Mouse (Mus musculus): ENCODE data around the gene Tmem184b. TPM values are rescaled to one million over a fixed set of nuclear protein-coding genes. Genes with fewer than 3 reads are reported as not detected.
A peak's percentile ranks its signal among the peaks of the same experiment; 100 is the strongest.

Tmem184b gene
- polyA plus RNA-seq, 3 experiments from 2014 or later: 8.2 to 12.8 (median 9.2) TPM

GRCm38 (mm10) chr15:79366402-79366801, 37.0 kb downstream of the Tmem184b start:
- ATAC-seq: no peak

DNA sequence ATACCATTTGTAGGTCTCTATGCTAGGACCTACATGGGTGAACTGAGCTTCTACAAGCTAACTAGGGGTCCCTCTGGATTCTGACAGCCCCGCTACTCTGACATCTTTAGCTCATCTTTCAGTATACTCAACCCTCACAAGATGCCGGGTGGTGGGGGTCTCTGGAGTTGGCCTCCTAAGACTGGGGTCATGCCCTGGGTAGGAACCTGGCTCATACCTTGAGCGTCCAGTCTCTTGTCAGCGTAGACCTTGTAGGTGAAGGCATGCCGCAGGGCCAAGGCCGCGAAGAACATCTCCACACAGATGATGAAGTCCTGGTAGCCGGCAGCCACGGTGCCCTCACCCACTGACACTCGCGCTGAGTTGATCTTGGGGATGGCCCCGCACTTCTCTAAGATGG, 38.3 kb downstream of the Tmem184b start:
- ATAC-seq: no peak

GRCm38 (mm10) chr15:79364120-79364519, 39.2 kb downstream of the Tmem184b start:
- ATAC-seq: no peak

DNA sequence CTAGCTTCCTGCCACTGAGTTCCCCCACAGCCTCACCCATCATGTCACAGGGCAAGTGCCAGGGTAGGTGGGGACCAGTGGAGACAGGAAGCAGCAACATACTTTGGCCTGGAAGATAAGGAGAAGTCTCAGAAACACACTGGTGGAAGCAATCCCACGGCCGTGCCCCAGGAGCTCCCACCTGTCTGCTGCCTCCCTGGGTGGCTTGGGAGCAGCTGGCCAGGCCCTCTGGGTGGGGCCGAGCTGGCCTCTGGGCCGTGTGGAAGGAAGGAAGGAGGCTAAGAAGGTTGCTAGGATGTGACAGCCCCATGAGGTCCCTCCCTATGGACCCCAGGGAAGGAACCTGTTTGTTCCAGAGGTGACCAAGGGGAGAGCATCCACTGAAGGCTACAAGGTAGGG, 42.3 kb downstream of the Tmem184b start:
- no peak for ATAC-seq

DNA sequence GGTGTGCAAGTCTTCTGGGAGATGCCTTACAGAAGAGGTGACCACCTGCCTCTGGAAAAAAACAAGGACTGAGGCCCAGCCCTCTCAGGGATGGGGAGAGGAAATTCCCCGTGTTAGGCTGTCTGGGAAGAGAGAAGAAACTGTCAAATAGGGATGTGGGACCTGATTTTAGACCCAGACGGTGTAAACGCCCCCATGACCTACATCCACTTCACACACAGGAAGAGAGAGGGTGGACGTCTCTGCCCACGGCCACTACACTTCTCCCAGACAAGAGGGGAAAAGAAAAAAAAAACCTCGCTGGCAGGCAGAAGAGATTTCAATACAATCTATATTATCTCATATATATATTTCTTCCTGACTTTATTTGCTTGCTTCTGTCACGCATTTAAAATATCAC, 43.0 kb downstream of the Tmem184b start:
- no peak for ATAC-seq

DNA sequence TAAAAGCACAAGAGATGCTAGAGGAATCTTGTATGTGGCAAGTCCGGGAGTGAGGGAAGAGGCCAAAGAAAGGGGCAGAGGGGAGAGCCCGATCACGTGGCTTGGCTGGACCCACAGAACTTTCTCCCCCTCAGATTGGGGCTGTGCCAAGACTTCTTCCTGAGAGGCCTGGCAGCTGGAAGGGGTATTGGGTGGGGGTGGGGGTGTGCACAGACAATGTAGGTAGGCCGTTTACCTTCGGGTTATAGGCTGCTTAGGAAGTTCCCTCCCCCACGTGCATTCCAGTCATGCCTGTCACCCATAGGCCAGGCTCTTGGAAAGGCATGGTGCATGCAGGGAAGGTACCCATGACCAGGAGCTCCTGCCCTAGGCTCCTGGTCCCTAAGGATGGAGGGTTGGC, 43.4 kb downstream of the Tmem184b start:
- ATAC-seq: no peak

DNA sequence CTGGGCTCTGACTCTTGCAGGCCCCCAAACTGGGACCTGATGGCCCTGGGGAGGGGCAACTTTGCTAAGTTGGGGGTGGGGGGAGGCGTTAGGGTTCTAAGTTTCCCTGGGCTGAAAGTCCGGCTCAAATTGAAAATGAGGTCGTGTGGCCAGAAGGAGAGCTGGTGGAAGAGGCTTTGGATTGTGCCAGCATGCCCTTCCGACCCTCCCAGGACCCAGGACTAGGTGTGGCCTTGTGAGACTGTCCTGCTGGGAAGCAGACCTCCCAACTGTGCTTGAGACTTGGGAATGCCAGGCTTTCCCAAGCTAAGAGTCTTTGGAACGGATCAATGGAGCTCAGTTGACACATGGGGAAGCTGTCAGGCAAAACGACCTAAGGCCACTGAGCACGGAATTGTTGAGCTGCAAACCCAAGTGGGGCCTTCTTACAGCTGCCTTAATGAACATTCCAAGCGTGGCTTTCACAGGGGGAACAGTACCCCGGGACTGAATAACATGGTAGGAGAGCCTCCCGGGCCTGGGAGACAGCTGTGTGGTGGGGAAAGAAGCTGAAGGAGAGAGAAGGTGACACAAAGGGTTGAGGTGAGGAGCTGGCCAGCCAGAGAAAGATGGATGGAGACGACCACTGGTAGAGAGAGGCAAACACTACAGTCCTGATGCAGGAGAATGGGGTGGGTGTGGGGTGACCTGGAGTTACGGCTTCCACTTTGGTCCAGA, 45.2 kb downstream of the Tmem184b start:
- ATAC-seq: no peak

- peak; percentile 79 for ATAC-seq
These were observed 46.1 kb downstream of the Tmem184b start for GRCm38 (mm10) chr15:79357036-79357911.

- ATAC-seq: no peak
These were observed 46.9 kb downstream of the Tmem184b start for GRCm38 (mm10) chr15:79356481-79356880.

DNA sequence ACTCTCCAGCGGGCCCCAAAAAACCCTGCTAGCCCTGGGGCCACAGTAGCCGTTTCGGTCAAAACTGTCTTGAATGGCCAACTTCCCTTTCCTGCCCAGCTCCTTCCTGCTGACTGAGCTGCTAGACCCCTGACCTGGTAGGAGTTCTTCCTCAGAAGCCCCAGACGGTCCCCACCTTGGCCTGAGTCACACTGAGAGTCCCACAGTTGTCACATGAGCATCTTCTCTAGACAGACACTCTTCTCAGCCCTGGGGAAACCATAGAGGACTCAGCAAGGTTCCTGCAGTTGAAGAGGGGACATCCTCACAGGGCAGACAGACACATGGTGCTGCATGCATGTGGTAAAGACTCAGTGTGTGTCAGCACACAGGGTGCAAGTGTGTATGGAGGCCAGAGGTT, 48.8 kb downstream of the Tmem184b start:
- ATAC-seq: no peak

DNA sequence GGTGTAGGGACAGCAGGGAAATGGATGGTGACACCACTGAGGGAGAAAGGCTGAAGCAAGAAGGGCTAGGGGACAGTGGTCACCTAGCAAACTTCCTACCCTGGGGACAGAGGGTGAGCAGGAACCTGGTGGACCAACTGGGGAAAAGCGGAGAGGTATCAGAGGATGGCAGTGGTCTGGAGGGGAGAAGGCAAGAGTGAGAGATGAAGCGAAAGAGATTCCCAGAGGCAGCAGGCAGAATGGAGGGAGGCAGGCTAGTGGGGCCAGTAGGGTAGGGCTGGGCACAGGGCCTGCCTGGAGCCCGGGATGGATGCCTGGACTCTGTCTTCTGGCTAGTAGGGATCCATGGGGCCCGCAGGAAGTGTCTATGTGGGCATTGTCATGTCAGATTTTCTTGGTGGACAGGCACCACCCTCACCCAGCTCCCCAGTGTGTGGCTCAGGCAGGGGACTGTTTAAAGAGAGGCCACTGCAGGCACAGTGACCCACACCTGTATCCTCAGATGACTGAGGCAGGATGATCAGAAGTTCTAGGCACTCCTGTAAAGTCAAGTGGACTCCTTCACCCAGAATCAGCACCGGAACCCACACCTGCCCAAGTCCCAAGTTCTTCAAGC, 49.6 kb downstream of the Tmem184b start:
- ATAC-seq: no peak

- no peak for ATAC-seq
These were observed 50.9 kb downstream of the Tmem184b start for GRCm38 (mm10) chr15:79352479-79352878.

GRCm38 (mm10) chr15:79351331-79351767, 52.0 kb downstream of the Tmem184b start:
- no peak for ATAC-seq

- no peak for ATAC-seq
These were observed 52.5 kb downstream of the Tmem184b start for GRCm38 (mm10) chr15:79350866-79351265.

- ATAC-seq: no peak
These were observed 54.7 kb downstream of the Tmem184b start for GRCm38 (mm10) chr15:79348651-79349050.

- ATAC-seq: peak; percentile 80
These were observed 55.4 kb downstream of the Tmem184b start for GRCm38 (mm10) chr15:79347845-79348506.

- ATAC-seq: peak; percentile 66
These were observed 56.1 kb downstream of the Tmem184b start for GRCm38 (mm10) chr15:79347165-79347844.

DNA sequence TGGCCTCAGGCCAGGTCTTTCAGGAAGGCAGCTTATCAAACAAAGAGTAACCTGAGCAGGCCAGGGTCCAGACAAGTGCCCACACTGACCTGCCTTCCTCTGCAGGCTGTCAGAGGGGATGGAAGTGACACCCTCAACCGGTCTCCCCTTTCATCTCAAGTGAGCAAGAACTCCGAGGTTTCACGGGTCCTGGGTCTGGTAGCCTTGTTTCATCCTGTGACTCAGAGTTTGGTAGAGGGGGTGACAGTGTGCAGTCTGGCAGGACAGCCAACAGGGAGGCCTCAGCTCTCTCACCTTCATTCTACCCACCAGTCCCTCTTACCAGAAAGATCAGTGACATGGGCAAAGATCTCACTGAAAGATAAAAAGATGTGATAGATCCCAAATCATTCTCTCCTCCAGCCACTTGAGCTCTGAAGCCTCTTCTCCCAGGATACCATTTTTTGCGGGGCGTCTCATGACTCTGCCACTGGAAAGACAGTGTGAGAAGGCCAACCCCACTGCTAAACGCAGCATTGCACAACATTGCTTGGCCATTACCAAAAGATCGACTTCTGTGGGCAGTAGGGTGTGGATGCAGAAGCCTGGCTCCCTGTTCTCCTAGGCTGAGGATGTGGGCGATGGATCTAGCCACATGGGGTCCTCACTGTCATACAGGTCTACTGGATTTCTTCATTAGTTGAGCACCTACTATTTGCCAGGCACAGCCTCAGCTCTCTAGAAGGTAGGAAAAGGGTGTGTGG, 57.1 kb downstream of the Tmem184b start, which contains the start of gene Maff:
Maff (plus strand) TSS at position 571 of the 743 bp plus-strand sequence.
- ATAC-seq: no peak

DNA sequence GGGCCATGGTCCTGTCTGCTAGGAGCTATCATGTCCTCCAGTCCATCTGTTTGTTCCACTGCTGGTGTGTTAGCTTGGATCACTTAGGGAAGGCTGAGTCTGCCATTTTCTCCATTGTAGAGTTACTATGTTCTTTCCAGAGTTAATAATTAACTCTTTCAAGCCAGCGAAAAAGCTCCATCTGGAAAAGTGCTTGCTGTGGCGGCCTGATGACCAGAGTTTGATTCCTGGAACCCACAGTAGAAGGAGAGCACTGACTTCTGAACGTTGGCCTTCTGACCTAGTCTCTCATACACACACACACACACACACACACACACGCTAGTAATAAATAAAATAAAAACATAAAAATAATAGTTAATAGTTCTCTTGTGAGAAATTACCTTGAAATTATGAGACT, 58.7 kb downstream of the Tmem184b start:
- no peak for ATAC-seq

GRCm38 (mm10) chr15:79342641-79343337, 60.6 kb downstream of the Tmem184b start:
- no peak for ATAC-seq

- ATAC-seq: no peak
These were observed 64.4 kb downstream of the Tmem184b start for GRCm38 (mm10) chr15:79338978-79339377.

Data from inflammation-experienced regulatory T-cells, adult 6 months (primary cell).